Mouse (Mus musculus) lung, postnatal 0 days (tissue): Measurements from ENCODE around the gene Ralgapa2. TPM values are rescaled to one million over a fixed set of nuclear protein-coding genes. Genes with fewer than 3 reads are reported as not detected.

Experiments
- ATAC-seq: fragments of 200-750 bp; cut with Nextera tagmentation; 2 replicates; pipeline ENCODE4 v1.8.0; 2017; ENCODE audit warnings: moderate library complexity
- DNase-seq: peaks from one replicate; pipeline ENCODE4 v3.0.0-alpha.2; 2016; ENCODE audit warnings: low spot score
- H3K27ac ChIP-seq: fragments of 300-500 bp; sonication (generic); 2 replicates; pipeline ENCODE4 v1.5.1; 2014; ENCODE audit warnings: antibody characterized with exemption, mild to moderate bottlenecking, low read length, mixed read lengths
- H3K27me3 ChIP-seq: fragments of 300-500 bp; sonication (generic); replicated peaks from 2 replicates; pipeline ENCODE4 v1.6.1; 2014; ENCODE audit warnings: low read length, mixed read lengths; ENCODE audit not compliant: insufficient read depth
- H3K36me3 ChIP-seq: fragments of 300-500 bp; sonication (generic); 2 replicates; pipeline ENCODE4 v1.6.1; 2014; ENCODE audit warnings: low read length, mixed read lengths; ENCODE audit not compliant: insufficient read depth
- H3K4me1 ChIP-seq: fragments of 300-500 bp; sonication (generic); 2 replicates; pipeline ENCODE4 v1.6.1; 2014; ENCODE audit warnings: antibody characterized with exemption, low read depth, low read length, mixed read lengths; ENCODE audit not compliant: insufficient read depth
- H3K4me2 ChIP-seq: fragments of 300-500 bp; sonication (generic); replicated peaks from 2 replicates; pipeline ENCODE4 v1.6.1; 2014; ENCODE audit warnings: low read depth, mild to moderate bottlenecking, low read length, moderate library complexity, mixed read lengths
- H3K4me3 ChIP-seq: fragments of 300-500 bp; sonication (generic); 2 replicates; pipeline ENCODE4 v1.5.1; 2014; ENCODE audit warnings: low read depth, low read length
- H3K9ac ChIP-seq: fragments of 300-500 bp; sonication (generic); replicated peaks from 2 replicates; pipeline ENCODE4 v1.6.1; 2014; ENCODE audit warnings: low read depth, mild to moderate bottlenecking
- H3K9me3 ChIP-seq: fragments of 300-500 bp; sonication (generic); 2 replicates; pipeline ENCODE4 v1.6.1; 2016; ENCODE audit warnings: low read length, mixed read lengths
- CTCF ChIP-seq: IDR thresholded peaks from 2 replicates; pipeline ENCODE4 v1.5.1; 2016; ENCODE audit warnings: antibody characterized with exemption, mild to moderate bottlenecking
- EP300 ChIP-seq: IDR thresholded peaks from 2 replicates; pipeline ENCODE4 v1.6.1; 2016; ENCODE audit warnings: antibody characterized with exemption, mild to moderate bottlenecking, control low read depth
- WGBS: fragments of 180-500 bp; shearing (Covaris S2); extraction: QIAGEN DNeasy Blood & Tissue Kit; methylation state at CpG from one replicate; pipeline ENCODE4 v1.1.7; 2014; 5-methylcytosine and 5-hydroxymethylcytosine counted together
- polyA plus RNA-seq: library from polyadenylated mRNA; unstranded; fragments of >200 nt; fragmentation: Nextera tagmentation; extraction: Ambion mirVana; gene quantifications from 2 replicates; pipeline ENCODE4 v1.2.1, GENCODE M21; 2015

Ralgapa2 gene
- polyA plus RNA-seq, 1 experiment from 2014 or later: 9.1 TPM

- Histone ChIP-seq H3K36me3 (no peaks in the 10 kb centered on the region), H3K9me3 (no peaks in the 10 kb centered on the region), H3K4me2 (no peak overlapping the region), H3K27ac (no peak overlapping the region), H3K27me3 (no peaks in the 10 kb centered on the region), H3K9ac (no peak overlapping the region), H3K4me1 (no peaks in the 10 kb centered on the region), H3K4me3 (no peak overlapping the region)
- WGBS: 87% methylated on average over 2 of the region's 2 CpGs
- TF ChIP-seq CTCF (no peak), EP300 (no peak)
- ATAC-seq (no peak), DNase-seq (no peak)
Observed at GRCm38 (mm10) chr2:146320666-146321065, 191.5 kb downstream of the Ralgapa2 start.

DNA sequence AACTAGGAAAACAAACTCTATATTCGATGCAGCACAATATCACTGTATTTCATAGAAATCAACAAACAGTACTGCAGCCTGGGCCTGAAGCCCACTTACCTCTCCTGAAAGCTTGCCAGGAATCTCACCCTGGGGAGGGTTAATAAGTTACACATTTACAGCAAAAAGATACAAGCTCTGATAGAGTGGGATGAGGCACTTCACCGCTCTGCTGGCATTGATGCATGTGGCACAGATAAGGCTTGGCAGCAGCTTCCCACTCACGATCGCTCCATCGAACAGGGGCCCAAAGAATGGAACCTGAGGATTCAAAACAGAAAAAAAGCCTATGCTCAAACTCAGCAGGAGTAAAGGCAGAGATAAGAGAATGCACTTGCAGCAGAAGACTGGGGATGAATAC, 197.4 kb downstream of the Ralgapa2 start:
- Histone ChIP-seq H3K9me3 (no peaks in the 10 kb centered on the region), H3K4me3 (no peak overlapping the region), H3K27me3 (no peaks in the 10 kb centered on the region), H3K9ac (no peak overlapping the region), H3K27ac (no peak overlapping the region), H3K36me3 (no peaks in the 10 kb centered on the region), H3K4me2 (no peak overlapping the region), H3K4me1 (no peaks in the 10 kb centered on the region)
- ATAC-seq (no peak), DNase-seq (no peak)
- TF ChIP-seq CTCF (no peak), EP300 (no peak)
- 49% methylated on average over 5 of the region's 5 CpGs for WGBS

DNA sequence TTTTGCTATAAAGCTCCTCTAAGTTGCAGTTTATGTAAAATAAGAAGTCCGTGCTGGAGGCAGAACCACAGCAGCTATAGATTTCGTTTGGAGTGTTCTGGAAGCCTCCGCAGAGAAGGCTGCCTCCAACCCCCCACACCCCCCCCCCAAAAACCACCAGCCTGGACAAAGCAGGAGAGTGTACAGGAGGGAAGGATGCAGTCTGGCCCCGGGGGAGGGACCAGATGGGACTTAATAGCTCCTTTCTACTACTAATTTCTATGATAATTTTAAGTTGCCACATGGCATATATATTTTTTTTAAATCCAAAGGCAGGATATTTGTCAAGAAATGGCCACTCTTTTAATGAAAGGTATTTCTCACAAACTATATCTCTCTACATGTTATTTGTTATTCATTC, 198.3 kb downstream of the Ralgapa2 start:
- Histone ChIP-seq H3K9me3 (no peaks in the 10 kb centered on the region), H3K27ac (no peak overlapping the region), H3K27me3 (no peaks in the 10 kb centered on the region), H3K4me1 (no peaks in the 10 kb centered on the region), H3K36me3 (no peaks in the 10 kb centered on the region), H3K4me3 (no peak overlapping the region), H3K9ac (no peak overlapping the region), H3K4me2 (no peak overlapping the region)
- no peak for DNase-seq
- TF ChIP-seq EP300 (no peak), CTCF (no peak)
- ATAC-seq: no peak
- WGBS: 90% methylated on average over 4 of the region's 4 CpGs

- 72% methylated on average over 3 of the region's 3 CpGs for WGBS
- DNase-seq: no peak
- H3K27me3 ChIP-seq: no peaks in the 10 kb centered on the region
- H3K9ac ChIP-seq: no peak overlapping the region
- H3K4me1 ChIP-seq: no peaks in the 10 kb centered on the region
- H3K36me3 ChIP-seq: no peaks in the 10 kb centered on the region
- no peak for TF ChIP-seq EP300
- no peak for TF ChIP-seq CTCF
- no peak overlapping the region for H3K4me3 ChIP-seq
- no peak for ATAC-seq
- no peak overlapping the region for H3K27ac ChIP-seq
- H3K4me2 ChIP-seq: no peak overlapping the region
- no peaks in the 10 kb centered on the region for H3K9me3 ChIP-seq
Observed at GRCm38 (mm10) chr2:146310760-146311159, 201.4 kb downstream of the Ralgapa2 start.

DNA sequence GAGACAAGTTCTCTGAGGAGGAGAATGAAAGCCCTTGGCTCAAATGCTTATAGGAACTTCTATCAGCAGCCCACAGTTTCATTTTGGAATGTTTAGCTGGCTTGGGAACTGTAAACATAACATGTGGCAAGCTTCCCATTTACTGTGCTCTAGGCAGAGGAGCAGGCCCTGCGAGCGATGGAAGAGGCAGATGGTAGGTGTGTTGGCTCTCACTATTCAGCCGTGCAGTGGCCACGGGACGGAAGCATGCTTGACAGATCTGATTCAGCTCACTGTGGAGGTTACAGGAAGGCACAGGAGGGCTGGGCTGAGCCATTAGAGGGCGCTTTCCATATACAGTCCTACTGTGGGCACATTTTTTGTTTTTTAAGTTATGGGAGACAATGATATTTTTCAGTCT, 201.9 kb downstream of the Ralgapa2 start:
- Histone ChIP-seq H3K36me3 (no peaks in the 10 kb centered on the region), H3K9me3 (no peaks in the 10 kb centered on the region), H3K9ac (no peak overlapping the region), H3K4me2 (no peak overlapping the region), H3K27me3 (no peaks in the 10 kb centered on the region), H3K4me3 (no peak overlapping the region), H3K4me1 (no peaks in the 10 kb centered on the region), H3K27ac (no peak overlapping the region)
- WGBS: 48% methylated on average over 6 of the region's 6 CpGs
- TF ChIP-seq CTCF (peak; percentile 21), EP300 (no peak)
- ATAC-seq (no peak), DNase-seq (peak; percentile 49)

DNA sequence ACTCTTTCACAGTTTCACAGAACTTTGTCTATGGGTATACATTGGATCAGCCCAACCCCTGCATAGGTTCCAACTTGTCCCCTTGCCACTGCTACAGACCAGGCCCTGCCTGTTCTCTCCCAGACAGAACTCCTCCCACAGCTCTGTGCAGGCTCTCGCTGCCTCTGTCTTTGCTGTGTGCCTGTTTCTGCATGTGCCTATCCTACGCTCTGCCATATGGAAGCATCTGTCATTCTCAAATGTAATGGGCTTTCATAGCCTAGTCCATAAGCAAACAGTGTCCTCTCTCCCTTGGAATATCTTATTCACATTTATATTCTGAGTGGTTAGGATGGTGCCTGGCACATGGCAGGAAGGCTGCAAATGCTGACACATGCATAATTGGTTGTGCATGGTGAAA, 202.7 kb downstream of the Ralgapa2 start:
- Histone ChIP-seq H3K4me2 (no peak overlapping the region), H3K36me3 (no peaks in the 10 kb centered on the region), H3K27me3 (no peaks in the 10 kb centered on the region), H3K9me3 (no peaks in the 10 kb centered on the region), H3K4me3 (no peak overlapping the region), H3K9ac (no peak overlapping the region), H3K27ac (no peak overlapping the region), H3K4me1 (no peaks in the 10 kb centered on the region)
- 83% methylated on average over 2 of the region's 2 CpGs for whole genome bisulfite sequencing
- TF ChIP-seq CTCF: no peak
- no peak for TF ChIP-seq EP300
- DNase-seq: no peak
- ATAC-seq: no peak

GRCm38 (mm10) chr2:146307060-146307459, 205.1 kb downstream of the Ralgapa2 start:
- Histone ChIP-seq H3K9me3 (no peaks in the 10 kb centered on the region), H3K9ac (no peak overlapping the region), H3K27me3 (no peaks in the 10 kb centered on the region), H3K4me3 (no peak overlapping the region), H3K4me1 (no peaks in the 10 kb centered on the region), H3K36me3 (no peaks in the 10 kb centered on the region), H3K27ac (no peak overlapping the region), H3K4me2 (no peak overlapping the region)
- TF ChIP-seq EP300: no peak
- TF ChIP-seq CTCF: no peak
- DNase-seq (peak; percentile 28), ATAC-seq (peak; percentile 68)
- WGBS: 35% methylated on average over 3 of the region's 3 CpGs
